Mouse (Mus musculus): ENCODE results near the gene Tm4sf4. TPM values are rescaled to one million over a fixed set of nuclear protein-coding genes. Genes with fewer than 3 reads are reported as not detected.

Tm4sf4 gene
- polyA plus RNA-seq, 1 experiment from 2014 or later, result 0.70 TPM

GRCm38 (mm10) chr3:57474421-57474820, 49.3 kb downstream of the Tm4sf4 start:
- no peaks in the 10 kb centered on the region for H3K27me3 ChIP-seq (replicated peaks)
- 88% methylated on average over 8 of the region's 8 CpGs for WGBS
- no peak overlapping the region for H3K4me3 ChIP-seq
- H3K9me3 ChIP-seq, result no peaks in the 10 kb centered on the region
- H3K9ac ChIP-seq, result no peak overlapping the region
- H3K4me2 ChIP-seq, result no peak overlapping the region
- no peak overlapping the region for H3K27ac ChIP-seq (replicated peaks)
- H3K4me1 ChIP-seq, result peaks cover 37% of the 10 kb centered on the region
- ATAC-seq (ENCODE audit: extremely low read depth, insufficient number of reproducible peaks, low FRiP score, low TSS enrichment), result no peak
- peaks cover 20% of the 10 kb centered on the region for H3K36me3 ChIP-seq

- Histone ChIP-seq H3K4me3 (no peak overlapping the region), H3K4me2 (no peak overlapping the region), H3K9me3 (no peaks in the 10 kb centered on the region), H3K36me3 (peaks cover 17% of the 10 kb centered on the region), H3K27ac (replicated peaks) (no peak overlapping the region), H3K9ac (no peak overlapping the region), H3K27me3 (replicated peaks) (no peaks in the 10 kb centered on the region), H3K4me1 (no peaks in the 10 kb centered on the region)
- ATAC-seq (ENCODE audit: extremely low read depth, insufficient number of reproducible peaks, low FRiP score, low TSS enrichment), result no peak
- WGBS, result 69% methylated on average over 4 of the region's 4 CpGs
Measured at GRCm38 (mm10) chr3:57480640-57481039, 55.5 kb downstream of the Tm4sf4 start.

GRCm38 (mm10) chr3:57481981-57482380, 56.9 kb downstream of the Tm4sf4 start:
- peaks cover 5% of the 10 kb centered on the region for H3K36me3 ChIP-seq
- no peak overlapping the region for H3K9ac ChIP-seq
- H3K9me3 ChIP-seq, result no peaks in the 10 kb centered on the region
- no peak for ATAC-seq (ENCODE audit: extremely low read depth, insufficient number of reproducible peaks, low FRiP score, low TSS enrichment)
- no peak overlapping the region for H3K4me3 ChIP-seq
- H3K4me1 ChIP-seq, result peaks cover 9% of the 10 kb centered on the region
- WGBS, result 67% methylated on average over 5 of the region's 5 CpGs
- no peak overlapping the region for H3K4me2 ChIP-seq
- H3K27ac ChIP-seq (replicated peaks), result no peak overlapping the region
- no peaks in the 10 kb centered on the region for H3K27me3 ChIP-seq (replicated peaks)

- Histone ChIP-seq H3K36me3 (no peaks in the 10 kb centered on the region), H3K9me3 (no peaks in the 10 kb centered on the region), H3K4me1 (peaks cover 25% of the 10 kb centered on the region), H3K4me3 (no peak overlapping the region), H3K4me2 (no peak overlapping the region), H3K9ac (no peak overlapping the region), H3K27ac (replicated peaks) (no peak overlapping the region), H3K27me3 (replicated peaks) (no peaks in the 10 kb centered on the region)
- ATAC-seq (ENCODE audit: extremely low read depth, insufficient number of reproducible peaks, low FRiP score, low TSS enrichment), result no peak
- 79% methylated on average over 4 of the region's 4 CpGs for WGBS
Measured at GRCm38 (mm10) chr3:57486068-57486467, 61.0 kb downstream of the Tm4sf4 start.

GRCm38 (mm10) chr3:57487455-57488153, 62.5 kb downstream of the Tm4sf4 start:
- H3K27me3 ChIP-seq (replicated peaks), result no peaks in the 10 kb centered on the region
- 40% methylated on average over 8 of the region's 8 CpGs for WGBS
- H3K4me1 ChIP-seq, result peaks cover 25% of the 10 kb centered on the region
- H3K36me3 ChIP-seq, result no peaks in the 10 kb centered on the region
- no peaks in the 10 kb centered on the region for H3K9me3 ChIP-seq
- H3K27ac ChIP-seq (replicated peaks), result peak overlapping the region; percentile 80
- peak; percentile 58; the same call in 1 of the 2 replicates for ATAC-seq (ENCODE audit: extremely low read depth, insufficient number of reproducible peaks, low FRiP score, low TSS enrichment)
- peak overlapping the region; percentile 27 for H3K4me2 ChIP-seq
- no peak overlapping the region for H3K4me3 ChIP-seq
- no peak overlapping the region for H3K9ac ChIP-seq

Other genes starting within 250 kb of the Tm4sf4 start
- 205 and 242 TPM in 2 replicates for gene Tm4sf1, start 123.3 kb upstream of the Tm4sf4 start, polyA plus RNA-seq (2015; fragmentation: Nextera tagmentation; extraction: Ambion mirVana)
- gene Wwtr1, start 150.6 kb downstream of the Tm4sf4 start, polyA plus RNA-seq (2015; fragmentation: Nextera tagmentation; extraction: Ambion mirVana), result 13.8 and 16.1 TPM in 2 replicates
- 43.8 and 50.9 TPM in 2 replicates for gene Commd2, start 226.4 kb downstream of the Tm4sf4 start, polyA plus RNA-seq (2015; fragmentation: Nextera tagmentation; extraction: Ambion mirVana)